Mouse (Mus musculus) A20 (cell line): Measurements from ENCODE around the gene Olfr978.
"Not testable (repeated sequence)": the region's sequence is repeated elsewhere in the genome, so short reads cannot be mapped to it uniquely, and the experiment has no call there.

Source experiments
- DNase-seq: peaks from one replicate; pipeline ENCODE4 v3.0.0-alpha.2; 2011; ENCODE audit warnings: low read depth, low spot score

The Olfr978 gene

GRCm38 (mm10) chr9:39991813-39992212, at the start of gene Olfr978:
TSS of gene Olfr978 (plus strand) at chr9:39992113.
- DNase-seq, result no peak

- DNase-seq, result no peak
These were observed 40.0 kb upstream of the Olfr978 start, which contains the start of gene Olfr975 for GRCm38 (mm10) chr9:39951946-39952345. TSS of gene Olfr975 (minus strand) at chr9:39952046.

- DNase-seq, result not testable (repeated sequence)
These were observed 30.9 kb upstream of the Olfr978 start, which contains the start of gene Olfr976 for GRCm38 (mm10) chr9:39961033-39961432. TSS of gene Olfr976 (minus strand) at chr9:39961133.

GRCm38 (mm10) chr9:39976581-39977145, 15.2 kb upstream of the Olfr978 start:
- not testable (repeated sequence) for DNase-seq

GRCm38 (mm10) chr9:40003365-40003764, 11.5 kb downstream of the Olfr978 start, which contains the start of gene Olfr979:
TSS of gene Olfr979 (minus strand) at chr9:40003465.
- no peak for DNase-seq

GRCm38 (mm10) chr9:40009482-40009881, 17.6 kb downstream of the Olfr978 start, which contains the start of gene Olfr980:
TSS of gene Olfr980 (minus strand) at chr9:40009582.
- no peak for DNase-seq

- DNase-seq, result no peak
These were observed 29.3 kb downstream of the Olfr978 start, which contains the start of gene Olfr981 for GRCm38 (mm10) chr9:40021164-40021563. TSS of gene Olfr981 (plus strand) at chr9:40021464.
